Mouse (Mus musculus) spleen, postnatal 10 days (tissue): ENCODE data around the gene Olfr481.

Source experiments
- DNase-seq, 2 experiments: peaks; one replicate each; pipeline ENCODE4 v3.0.0; 2021 to 2022; ENCODE audit warnings: low spot score in 2 of 2

Gene Olfr481

GRCm38 (mm10) chr7:108079555-108079954 lies at the start of gene Olfr481:
Gene Olfr481 (plus strand): TSS chr7:108079855.
- DNase-seq, result no peak

- no peak for DNase-seq
Measured at GRCm38 (mm10) chr7:108033889-108034288, 45.8 kb upstream of the Olfr481 start, which contains the start of gene Olfr478. Gene Olfr478 (minus strand): TSS chr7:108033989.

GRCm38 (mm10) chr7:108050393-108050792 lies 29.3 kb upstream of the Olfr481 start, which contains the start of gene Olfr479:
Gene Olfr479 (plus strand): TSS chr7:108050693.
- no peak for DNase-seq

- no peak for DNase-seq
Measured at GRCm38 (mm10) chr7:108067246-108067645, 12.4 kb upstream of the Olfr481 start, which contains the start of gene Olfr480. Gene Olfr480 (minus strand): TSS chr7:108067346.

GRCm38 (mm10) chr7:108097486-108097885 lies 17.8 kb downstream of the Olfr481 start, which contains the start of gene Olfr482:
Gene Olfr482 (minus strand): TSS chr7:108097586.
- no peak for DNase-seq

GRCm38 (mm10) chr7:108100549-108100948 lies 20.9 kb downstream of the Olfr481 start, which contains the start of gene Olfr483:
Gene Olfr483 (plus strand): TSS chr7:108100849.
- no peak for DNase-seq

- DNase-seq, result no peak
Measured at GRCm38 (mm10) chr7:108120681-108121080, 41.0 kb downstream of the Olfr481 start.

- no peak for DNase-seq
Measured at GRCm38 (mm10) chr7:108121416-108121815, 41.8 kb downstream of the Olfr481 start.

GRCm38 (mm10) chr7:108127349-108127748 lies 47.7 kb downstream of the Olfr481 start, which contains the start of gene Olfr484:
Gene Olfr484 (minus strand): TSS chr7:108127449.
- no peak for DNase-seq
